Mouse (Mus musculus) heart, embryonic 11.5 days (tissue): ENCODE data around the gene Prkag2. TPM values are rescaled to one million over a fixed set of nuclear protein-coding genes. Genes with fewer than 3 reads are reported as not detected.

ENCODE experiments used
- ATAC-seq: fragments of 200-750 bp; cut with Nextera tagmentation; replicated peaks from 2 replicates; pipeline ENCODE4 v1.8.0; 2017; ENCODE audit warnings: moderate library complexity; ENCODE audit not compliant: insufficient number of reproducible peaks, low FRiP score, low TSS enrichment
- H3K27ac ChIP-seq: fragments of 300-500 bp; sonication (generic); 2 replicates; pipeline ENCODE4 v1.5.1; 2014; ENCODE audit warnings: mild to moderate bottlenecking, low read depth, low read length
- H3K27me3 ChIP-seq: fragments of 300-500 bp; sonication (generic); 2 replicates; pipeline ENCODE4 v1.6.1; 2014; ENCODE audit warnings: mild to moderate bottlenecking, low read length, mixed read lengths; ENCODE audit not compliant: control insufficient read depth, insufficient read depth
- H3K36me3 ChIP-seq: fragments of 300-500 bp; sonication (generic); 2 replicates; pipeline ENCODE4 v1.6.1; 2014; ENCODE audit warnings: mild to moderate bottlenecking, low read length, moderate library complexity, mixed read lengths; ENCODE audit not compliant: control insufficient read depth, insufficient read depth
- H3K4me1 ChIP-seq: fragments of 300-500 bp; sonication (generic); 2 replicates; pipeline ENCODE4 v1.6.1; 2014; ENCODE audit warnings: low read length; ENCODE audit not compliant: control insufficient read depth, insufficient read depth
- H3K4me2 ChIP-seq: fragments of 300-500 bp; sonication (generic); 2 replicates; pipeline ENCODE4 v1.6.1; 2014; ENCODE audit warnings: mild to moderate bottlenecking, moderate library complexity
- H3K4me3 ChIP-seq: fragments of 300-500 bp; sonication (generic); 2 replicates; pipeline ENCODE4 v1.5.1; 2014; ENCODE audit warnings: low read depth, low read length
- H3K9ac ChIP-seq: fragments of 300-500 bp; sonication (generic); 2 replicates; pipeline ENCODE4 v1.6.1; 2014; ENCODE audit warnings: mild to moderate bottlenecking, low read depth, low read length, moderate library complexity
- H3K9me3 ChIP-seq: fragments of 300-500 bp; sonication (generic); replicated peaks from 2 replicates; pipeline ENCODE4 v1.6.1; 2016; ENCODE audit warnings: low read length; ENCODE audit not compliant: control insufficient read depth
- WGBS: fragments of 180-500 bp; shearing (Covaris S2); extraction: QIAGEN DNeasy Blood & Tissue Kit; methylation state at CpG from one replicate; pipeline ENCODE4 v1.1.7; 2014; ENCODE audit not compliant: insufficient replicate concordance; 5-methylcytosine and 5-hydroxymethylcytosine counted together
- polyA plus RNA-seq: library from polyadenylated mRNA; unstranded; fragments of >200 nt; fragmentation: Nextera tagmentation; extraction: Ambion mirVana; gene quantifications from 2 replicates; pipeline ENCODE4 v1.2.1, GENCODE M21; 2014

Gene Prkag2
- polyA plus RNA-seq, 1 experiment from 2014 or later, result 84.6 TPM

GRCm38 (mm10) chr5:24915119-24915518, 185.3 kb downstream of the Prkag2 start:
- Histone ChIP-seq H3K4me1 (no peaks in the 10 kb centered on the region), H3K27me3 (no peaks in the 10 kb centered on the region), H3K36me3 (no peaks in the 10 kb centered on the region), H3K27ac (no peak overlapping the region), H3K4me3 (no peak overlapping the region), H3K9me3 (no peaks in the 10 kb centered on the region), H3K4me2 (no peak overlapping the region), H3K9ac (no peak overlapping the region)
- ATAC-seq, result no peak
- WGBS, result 62% methylated on average over 5 of the region's 5 CpGs

DNA sequence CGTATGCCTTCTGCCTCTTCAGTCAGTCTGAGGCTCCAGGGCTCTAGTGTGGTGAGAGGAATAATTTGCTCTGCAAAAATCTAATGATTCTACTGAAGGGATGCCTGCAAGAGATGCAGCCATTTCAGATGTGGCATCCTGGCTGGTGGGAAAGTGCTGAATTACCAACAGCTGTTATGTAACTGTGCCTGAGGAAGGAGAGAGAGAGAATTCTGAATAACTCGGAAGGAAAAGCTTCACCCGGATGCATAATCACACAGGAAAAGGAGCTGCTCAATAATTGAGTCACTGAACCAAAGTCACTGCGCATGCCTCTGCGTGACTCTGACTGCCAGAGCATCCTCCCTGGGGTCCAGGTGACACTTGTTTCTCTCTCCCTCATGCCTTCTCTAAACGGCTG, 186.8 kb downstream of the Prkag2 start:
- no peak overlapping the region for H3K27ac ChIP-seq
- WGBS, result 82% methylated on average over 6 of the region's 6 CpGs
- no peaks in the 10 kb centered on the region for H3K4me1 ChIP-seq
- H3K9ac ChIP-seq, result no peak overlapping the region
- ATAC-seq, result no peak
- no peaks in the 10 kb centered on the region for H3K36me3 ChIP-seq
- no peak overlapping the region for H3K4me2 ChIP-seq
- no peaks in the 10 kb centered on the region for H3K27me3 ChIP-seq
- no peak overlapping the region for H3K4me3 ChIP-seq
- no peaks in the 10 kb centered on the region for H3K9me3 ChIP-seq

DNA sequence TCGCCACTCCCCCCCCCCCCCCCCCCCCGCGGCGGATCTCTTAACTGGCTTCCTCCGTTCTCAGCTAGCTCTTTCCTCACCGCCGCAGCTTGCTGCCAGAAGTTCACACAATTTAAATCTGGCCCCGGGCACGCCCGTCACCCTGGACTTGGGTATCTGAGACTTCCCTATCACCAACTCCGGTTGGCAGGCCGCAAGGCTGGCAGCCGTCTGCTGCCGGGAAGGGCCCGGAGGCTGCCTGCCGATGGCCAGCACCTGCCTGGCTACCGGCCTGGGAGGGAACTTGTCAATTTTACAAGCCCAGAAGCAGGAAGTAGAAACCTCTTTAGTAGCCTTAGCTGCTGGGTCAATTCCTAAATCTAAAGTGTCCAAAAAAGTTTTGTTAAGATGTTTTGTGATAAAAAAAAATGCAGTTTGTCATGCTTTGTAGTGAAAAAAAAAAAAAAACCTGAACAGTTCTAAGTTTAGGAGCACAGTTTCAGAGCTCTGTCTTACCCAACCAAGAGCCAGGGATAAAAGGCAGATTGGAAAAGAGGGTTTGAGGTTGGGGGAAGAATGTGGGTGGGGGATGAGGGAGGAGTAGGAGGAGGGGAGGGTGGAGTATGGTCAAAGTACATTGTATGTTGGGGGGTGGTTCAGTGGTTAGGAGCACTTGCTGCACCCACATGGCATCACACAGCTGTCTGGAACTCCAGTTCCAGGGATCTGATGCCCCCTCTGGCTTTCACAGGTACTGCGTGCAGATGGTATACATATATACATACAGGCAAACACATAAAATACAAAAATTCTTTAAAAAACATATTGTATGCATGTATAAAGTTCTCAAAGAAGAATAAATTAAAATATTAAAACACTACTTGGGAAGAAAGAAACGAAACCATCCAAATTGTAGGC, 191.4 kb downstream of the Prkag2 start:
- Histone ChIP-seq H3K9ac (peak overlapping the region; percentile 96), H3K27me3 (no peaks in the 10 kb centered on the region), H3K36me3 (peaks cover 6% of the 10 kb centered on the region), H3K4me2 (peak overlapping the region; percentile 68), H3K4me3 (peak overlapping the region; percentile 91), H3K9me3 (no peaks in the 10 kb centered on the region), H3K4me1 (peaks cover 20% of the 10 kb centered on the region), H3K27ac (peak overlapping the region; percentile 94)
- 13% methylated on average over 15 of the region's 19 CpGs for WGBS
- ATAC-seq, result peak; percentile 2; the same call in 1 of the 2 replicates

DNA sequence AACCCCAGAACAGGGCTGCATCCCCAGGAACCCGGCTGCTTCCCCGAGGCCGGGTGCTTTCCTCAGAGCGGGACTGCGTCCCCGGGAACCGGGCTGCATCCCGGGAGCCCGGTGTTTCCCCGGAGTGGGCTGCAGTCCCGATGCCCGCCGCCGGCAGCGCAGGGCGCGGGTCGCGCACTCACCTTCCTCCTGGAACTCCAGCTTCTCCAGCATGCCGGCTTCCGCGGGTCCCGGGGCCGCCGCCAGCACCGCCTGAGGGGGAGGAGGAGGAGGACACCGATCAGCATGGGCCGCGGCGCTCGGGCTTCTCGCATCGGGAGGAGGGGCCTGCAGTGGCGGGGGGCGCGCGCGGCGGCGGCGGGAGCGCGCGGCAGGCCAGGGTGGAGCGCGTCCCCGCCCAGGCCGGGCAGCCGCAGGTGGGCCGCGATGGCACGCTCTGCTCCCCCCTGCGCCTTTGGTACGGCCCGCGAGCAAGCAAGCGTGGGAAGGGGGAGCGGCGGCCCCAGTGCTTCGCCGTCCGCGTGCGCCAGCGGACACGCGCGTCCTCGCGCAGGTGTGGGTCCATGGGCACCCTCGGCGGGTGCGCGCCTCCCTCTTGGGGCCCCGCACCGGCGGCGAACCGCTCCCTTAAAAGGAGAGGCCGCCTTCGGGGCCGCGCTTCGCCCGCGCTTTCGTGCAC, 192.2 kb downstream of the Prkag2 start:
- peak overlapping the region; percentile 91 for H3K4me3 ChIP-seq
- H3K9ac ChIP-seq, result peak overlapping the region; percentile 96

DNA sequence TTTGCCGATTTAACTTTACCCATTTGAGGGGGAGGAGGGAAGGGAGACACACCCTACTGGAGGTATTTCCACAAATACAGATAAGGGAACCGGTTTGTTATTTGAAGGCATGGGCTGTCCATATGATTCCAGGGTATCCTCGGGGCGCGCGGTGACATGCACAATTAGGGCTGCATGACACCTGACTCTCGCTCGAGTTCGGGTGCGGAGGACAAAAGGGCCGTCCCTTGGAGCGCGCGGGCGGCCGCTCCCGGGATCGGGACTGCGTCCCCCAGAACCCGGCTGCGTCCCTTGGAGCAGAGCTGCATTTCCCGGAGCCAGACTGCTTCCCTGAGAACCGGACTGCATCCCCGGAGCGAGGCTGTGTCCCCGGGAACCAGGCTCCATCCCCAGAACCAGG, 192.7 kb downstream of the Prkag2 start:
- Histone ChIP-seq H3K4me1 (peaks cover 21% of the 10 kb centered on the region), H3K9me3 (no peaks in the 10 kb centered on the region), H3K4me2 (peak overlapping the region; percentile 68), H3K36me3 (peaks cover 6% of the 10 kb centered on the region), H3K27me3 (no peaks in the 10 kb centered on the region), H3K27ac (peak overlapping the region; percentile 94), H3K4me3 (peak overlapping the region; percentile 91), H3K9ac (peak overlapping the region; percentile 96)
- peak; percentile 36 for ATAC-seq
- under 1% methylated on average over 26 of the region's 26 CpGs for WGBS

More for the DNA sequence above, 192.2 kb downstream of the Prkag2 start:
- Histone ChIP-seq H3K4me2 (peak overlapping the region; percentile 68), H3K36me3 (peaks cover 6% of the 10 kb centered on the region), H3K27me3 (no peaks in the 10 kb centered on the region), H3K9me3 (no peaks in the 10 kb centered on the region), H3K4me1 (peaks cover 21% of the 10 kb centered on the region), H3K27ac (peak overlapping the region; percentile 94)
- under 1% methylated on average over 63 of the region's 87 CpGs for WGBS
- ATAC-seq, result peak; percentile 84

GRCm38 (mm10) chr5:24906844-24907243, 193.6 kb downstream of the Prkag2 start:
- peaks cover 21% of the 10 kb centered on the region for H3K4me1 ChIP-seq
- peak overlapping the region; percentile 91 for H3K4me3 ChIP-seq
- no peak for ATAC-seq
- peak overlapping the region; percentile 96 for H3K9ac ChIP-seq
- H3K27me3 ChIP-seq, result no peaks in the 10 kb centered on the region
- no peaks in the 10 kb centered on the region for H3K9me3 ChIP-seq
- WGBS, result 66% methylated on average over 9 of the region's 9 CpGs
- H3K36me3 ChIP-seq, result peaks cover 6% of the 10 kb centered on the region
- H3K4me2 ChIP-seq, result peak overlapping the region; percentile 68
- H3K27ac ChIP-seq, result no peak overlapping the region

- H3K4me1 ChIP-seq, result peaks cover 21% of the 10 kb centered on the region
- no peak overlapping the region for H3K4me2 ChIP-seq
- WGBS, result 86% methylated on average over 9 of the region's 9 CpGs
- H3K27ac ChIP-seq, result no peak overlapping the region
- H3K27me3 ChIP-seq, result no peaks in the 10 kb centered on the region
- no peak overlapping the region for H3K9ac ChIP-seq
- peaks cover 6% of the 10 kb centered on the region for H3K36me3 ChIP-seq
- no peaks in the 10 kb centered on the region for H3K9me3 ChIP-seq
- no peak for ATAC-seq
- H3K4me3 ChIP-seq, result no peak overlapping the region
Measured at GRCm38 (mm10) chr5:24904941-24905340, 195.5 kb downstream of the Prkag2 start.

- Histone ChIP-seq H3K9ac (no peak overlapping the region), H3K4me2 (no peak overlapping the region), H3K9me3 (no peaks in the 10 kb centered on the region), H3K27me3 (no peaks in the 10 kb centered on the region), H3K27ac (no peak overlapping the region), H3K4me1 (peaks cover 21% of the 10 kb centered on the region), H3K4me3 (no peak overlapping the region), H3K36me3 (peaks cover 6% of the 10 kb centered on the region)
- WGBS, result 85% methylated on average over 8 of the region's 8 CpGs
- ATAC-seq, result no peak
Measured at GRCm38 (mm10) chr5:24904423-24904822, 196.0 kb downstream of the Prkag2 start.
